Mouse (Mus musculus) C2C12 (cell line): ENCODE data around the gene Ttll7.

Source experiments
- CTCF ChIP-seq: IDR thresholded peaks from one replicate; pipeline ENCODE4 v1.5.1; 2011; ENCODE audit not compliant: control insufficient read depth, insufficient read depth, insufficient read length
- USF1 ChIP-seq: IDR thresholded peaks from one replicate; pipeline ENCODE4 v1.6.1; 2011; ENCODE audit warnings: low read depth, mild to moderate bottlenecking, control low read depth, moderate library complexity

DNA sequence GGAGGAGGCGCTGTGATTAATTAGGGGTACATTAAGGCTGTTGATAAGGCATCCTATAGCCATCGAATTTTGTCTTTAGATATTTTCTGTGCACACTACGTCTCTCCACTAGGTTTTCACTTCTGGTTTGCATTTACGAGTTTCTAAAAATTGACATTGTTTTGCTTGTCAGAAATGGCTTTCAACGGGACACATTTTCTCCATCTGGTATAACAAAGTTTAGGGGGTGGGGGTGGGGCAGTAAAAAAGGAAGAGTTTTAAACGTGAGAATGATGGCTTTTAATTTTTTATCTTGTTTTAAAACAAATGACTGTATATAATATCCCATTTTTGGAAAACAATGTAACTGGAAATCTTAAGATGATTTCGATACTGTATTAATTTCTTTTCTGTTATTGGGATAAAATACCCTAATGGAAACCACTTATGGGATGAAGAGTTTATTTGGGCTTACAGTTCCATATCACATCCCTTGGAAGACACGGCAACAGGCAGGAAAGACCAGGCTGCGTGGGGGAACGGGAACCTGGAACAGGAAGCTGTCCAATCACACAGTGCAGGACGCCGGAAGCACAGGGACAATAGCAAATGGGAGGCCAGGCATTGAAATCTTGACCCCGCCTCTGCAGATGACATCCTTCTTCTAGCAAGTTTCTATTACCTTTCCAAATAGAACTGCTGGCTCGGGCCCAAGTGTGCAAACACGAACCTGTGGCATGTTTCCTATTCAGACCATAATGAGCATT is 142.7 kb downstream of the Ttll7 start:
- TF ChIP-seq CTCF (no peak), USF1 (no peak)
